Mouse (Mus musculus): ENCODE results near the gene Ly6g6d. TPM values are rescaled to one million over a fixed set of nuclear protein-coding genes. Genes with fewer than 3 reads are reported as not detected.
"Not testable (repeated sequence)": the region's sequence is repeated elsewhere in the genome, so short reads cannot be mapped to it uniquely, and the experiment has no call there.

Ly6g6d gene
- polyA plus RNA-seq, 2 experiments from 2014 or later: not detected

DNA sequence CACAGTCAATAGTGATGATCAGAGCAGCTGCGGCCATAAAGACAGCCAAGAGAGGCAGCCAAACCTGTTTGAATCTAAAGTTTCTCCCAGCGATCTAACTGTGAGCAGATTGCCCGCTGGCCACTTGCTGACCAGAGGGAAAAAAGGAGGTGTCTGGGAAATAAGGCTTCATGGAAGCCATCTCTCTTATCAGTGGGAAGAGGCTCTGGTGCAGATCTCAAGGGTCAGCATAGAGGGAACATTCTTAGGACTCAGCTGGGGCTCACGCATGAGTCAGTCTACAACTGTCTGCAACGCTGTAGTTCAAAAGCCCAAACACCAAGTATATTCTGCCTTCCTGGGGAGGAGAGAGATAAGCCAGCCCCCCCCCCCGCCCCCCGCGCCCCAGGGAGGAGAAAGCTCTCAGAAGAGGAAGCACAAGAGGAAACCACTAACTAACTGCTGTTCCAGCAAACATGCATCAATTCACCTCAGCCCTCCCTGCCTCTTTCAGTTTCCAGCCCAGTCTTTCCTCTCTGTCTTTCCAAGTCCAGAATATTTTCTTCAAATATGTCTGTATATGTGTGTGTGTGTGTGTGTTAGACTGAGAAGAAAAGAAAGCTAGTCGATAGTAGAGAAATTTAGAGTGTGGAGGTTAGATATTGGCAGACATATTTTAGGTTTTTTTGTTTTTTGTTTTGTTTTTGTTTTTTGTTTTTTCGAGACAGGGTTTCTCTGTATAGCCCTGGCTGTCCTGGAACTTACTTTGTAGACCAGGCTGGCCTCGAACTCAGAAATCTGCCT lies 29.5 kb downstream of the Ly6g6d start:
- ATAC-seq: peak; percentile 11

DNA sequence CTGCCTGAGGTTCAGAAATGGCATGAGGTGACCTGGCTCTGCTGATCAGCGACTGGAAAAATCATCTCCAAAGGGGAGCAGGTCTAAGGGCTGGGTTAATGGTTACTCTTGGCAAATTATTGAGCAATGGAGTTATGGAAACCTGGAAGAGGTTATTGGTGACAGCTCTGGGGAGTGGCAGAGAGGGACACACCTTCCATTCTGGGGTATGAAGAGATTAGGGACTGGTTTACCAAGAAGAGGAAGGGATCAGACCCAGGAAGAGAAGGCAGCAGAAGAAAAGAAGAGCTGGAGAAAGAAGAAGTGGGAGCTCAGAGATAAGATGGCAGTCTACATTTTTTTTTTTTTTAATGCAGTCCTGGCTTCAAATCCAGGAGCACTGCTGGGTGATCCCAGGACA lies 30.2 kb downstream of the Ly6g6d start:
- no peak for ATAC-seq

DNA sequence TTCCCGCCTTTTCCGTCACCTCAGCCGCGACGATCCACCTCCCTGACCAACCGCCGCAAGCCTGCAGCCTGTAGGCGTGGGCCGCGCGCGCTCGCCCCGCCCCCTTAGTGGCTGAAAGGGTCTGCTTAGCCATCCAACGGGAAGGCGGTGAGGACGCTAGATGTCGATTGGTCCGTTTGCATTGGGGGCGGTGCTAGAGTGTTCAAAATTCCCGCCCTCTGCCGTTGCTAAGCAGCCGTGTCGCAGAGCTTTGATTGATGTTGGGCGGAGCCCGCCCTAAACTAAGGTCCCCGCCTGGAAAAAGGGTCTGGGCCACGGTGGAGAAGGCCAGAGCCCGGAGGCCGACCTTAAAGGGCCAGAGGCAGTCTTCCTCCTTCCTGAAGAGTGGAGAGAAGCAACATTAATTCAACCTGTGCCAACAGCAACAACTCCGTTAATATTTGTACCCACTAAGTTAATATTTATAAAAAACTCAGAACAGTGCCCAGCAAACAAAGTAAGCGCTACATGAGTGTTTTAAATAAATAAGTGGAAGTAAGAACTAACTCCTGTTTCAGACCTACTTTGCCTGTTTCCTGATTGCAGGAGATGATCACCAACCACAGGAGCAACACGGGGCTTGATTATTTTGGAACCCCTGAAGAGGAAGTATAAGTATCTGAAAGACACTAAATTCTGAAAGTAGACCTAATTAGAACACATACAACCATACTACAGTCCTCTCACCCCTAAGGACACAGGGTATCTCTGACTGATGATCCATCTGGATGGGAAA lies 31.0 kb downstream of the Ly6g6d start, which contains the start of gene Msh5:
Gene Msh5 (minus strand): TSS at position 65 of the 775 bp plus-strand sequence.
- ATAC-seq: peak; percentile 87

DNA sequence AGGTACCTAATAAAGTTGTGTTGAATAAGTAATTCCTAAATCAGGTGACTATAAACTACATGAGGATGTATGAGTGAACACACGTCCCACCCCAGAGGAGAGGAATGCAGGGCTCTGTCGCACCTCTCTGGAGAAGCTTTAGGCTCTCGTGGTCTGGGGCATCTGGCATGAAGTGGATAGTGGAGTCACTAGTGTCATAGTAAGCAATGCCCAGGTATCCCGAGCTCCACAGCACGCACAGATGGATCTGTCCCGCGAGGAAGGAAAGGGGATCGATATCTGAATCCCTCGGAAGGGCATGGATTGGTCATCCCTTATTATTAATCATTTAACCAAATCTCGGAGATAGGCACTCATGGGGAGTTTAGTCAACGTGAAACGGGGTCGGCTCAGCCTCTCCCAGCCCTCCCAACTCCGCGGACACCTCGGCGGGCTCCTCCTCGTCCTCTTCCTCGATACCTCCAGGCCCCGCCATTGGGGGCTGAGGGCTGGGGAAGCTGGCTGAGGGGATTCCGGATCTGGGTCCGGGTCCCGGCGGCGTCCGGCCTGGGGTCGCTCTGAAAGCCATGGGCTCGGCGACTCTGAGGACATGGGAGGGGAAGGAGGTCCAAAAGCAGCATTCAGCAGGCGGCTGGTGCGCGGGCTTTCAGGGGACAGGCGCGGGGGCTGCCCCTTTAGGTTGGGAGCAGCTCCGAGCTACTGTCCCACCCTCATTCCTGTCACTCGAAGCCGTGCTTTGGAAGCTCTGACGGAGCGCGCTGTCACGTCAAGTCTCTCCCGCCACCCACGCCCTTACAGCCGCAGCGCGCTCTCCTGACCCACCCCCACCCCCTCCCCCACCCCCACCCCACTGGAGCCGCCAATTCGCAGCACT lies 31.8 kb downstream of the Ly6g6d start:
- no peak for ATAC-seq

DNA sequence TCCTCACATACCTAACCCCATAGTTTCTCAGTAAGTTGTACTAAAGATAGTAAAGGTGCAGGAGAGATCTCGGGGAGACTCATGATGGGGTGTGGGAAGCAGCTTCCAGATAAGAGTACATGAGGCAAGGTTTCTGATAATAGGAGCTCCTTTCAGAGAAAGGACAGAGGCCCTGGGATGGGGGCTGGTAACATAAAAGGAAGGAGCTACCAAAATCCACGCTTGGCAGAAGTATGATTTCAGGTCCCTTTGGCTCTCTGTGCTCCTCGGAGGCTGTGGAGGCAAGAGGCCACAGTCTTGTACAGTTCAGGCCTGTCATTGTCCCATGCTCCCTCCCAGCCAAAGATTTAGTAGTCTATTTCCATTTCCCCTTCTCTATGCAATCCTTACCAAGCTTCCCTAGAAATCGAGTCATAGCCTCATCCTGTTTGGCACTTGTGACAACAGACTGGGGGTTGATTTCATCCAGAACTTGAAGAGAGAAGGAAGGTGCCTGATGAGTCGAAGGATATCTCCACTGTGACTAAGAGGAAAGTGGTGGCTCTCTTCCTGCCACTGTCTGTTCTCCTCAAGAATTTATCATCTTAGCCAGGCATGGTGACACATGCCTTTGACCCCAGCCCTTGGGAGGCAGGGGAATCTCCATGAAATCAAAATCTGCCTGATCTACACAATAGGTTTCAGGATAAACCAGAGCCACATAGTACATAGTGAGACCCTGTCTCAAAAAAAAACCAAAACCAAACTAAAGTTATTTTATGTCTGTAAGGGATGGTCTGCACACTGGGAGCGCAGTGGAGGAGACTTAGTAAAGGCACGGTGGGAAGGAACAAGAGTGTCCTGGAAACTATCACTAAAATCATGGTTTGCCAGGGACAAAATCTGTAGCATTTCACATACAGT lies 32.7 kb downstream of the Ly6g6d start:
- no peak for ATAC-seq

DNA sequence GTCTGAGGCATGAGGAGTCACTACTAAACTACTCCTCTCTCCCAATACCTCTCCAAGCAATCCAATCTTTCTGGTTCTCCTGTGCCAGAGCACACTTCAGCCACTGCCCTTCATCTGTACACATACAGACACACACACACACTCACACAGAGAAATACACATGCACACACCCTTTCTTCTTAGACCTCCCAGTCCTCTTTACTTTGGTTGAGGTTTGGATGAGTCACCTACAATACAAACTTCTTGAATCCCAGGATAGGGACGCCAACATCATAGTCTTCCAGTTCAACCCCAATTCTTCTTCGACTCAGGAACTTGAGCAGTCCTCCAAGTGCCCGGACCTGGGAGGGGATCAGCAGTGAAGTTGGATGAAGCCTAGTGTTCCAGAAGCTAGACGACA lies 34.1 kb downstream of the Ly6g6d start:
- ATAC-seq: no peak

DNA sequence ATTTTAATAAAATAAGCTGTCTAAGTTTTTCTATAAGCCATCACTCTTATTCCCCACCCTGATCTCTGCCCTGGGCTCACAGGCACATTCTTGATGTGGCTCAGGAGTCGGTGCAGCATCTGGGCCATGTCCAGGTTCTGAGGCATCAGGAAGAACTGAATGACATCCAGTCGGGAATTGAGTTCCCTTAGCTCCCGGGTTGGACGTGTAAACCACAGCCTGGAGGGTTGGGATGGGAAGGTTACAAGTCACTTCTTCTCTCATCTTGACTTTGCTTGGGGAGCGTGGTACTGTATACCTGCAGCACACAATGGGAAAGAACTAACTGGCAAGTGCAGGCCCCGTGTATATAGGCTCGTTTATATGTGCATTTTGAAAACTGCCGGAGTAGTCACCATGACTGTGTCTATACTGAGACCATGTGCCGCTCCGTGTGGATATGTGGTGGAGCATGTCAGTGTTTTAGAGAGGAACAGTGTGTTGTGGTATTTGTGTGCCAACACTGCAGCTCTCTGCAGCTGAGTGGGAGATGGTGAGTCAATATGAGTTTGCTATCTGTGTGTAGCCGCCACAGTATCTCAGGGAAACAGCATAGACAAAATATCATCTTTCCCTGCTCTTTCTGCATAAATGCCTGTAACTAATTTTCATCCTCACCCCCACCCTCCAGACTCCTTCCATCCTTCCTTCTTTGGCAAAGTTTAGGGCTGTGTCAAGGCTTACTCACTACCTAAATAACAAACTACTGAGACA lies 38.6 kb downstream of the Ly6g6d start:
- no peak for ATAC-seq

DNA sequence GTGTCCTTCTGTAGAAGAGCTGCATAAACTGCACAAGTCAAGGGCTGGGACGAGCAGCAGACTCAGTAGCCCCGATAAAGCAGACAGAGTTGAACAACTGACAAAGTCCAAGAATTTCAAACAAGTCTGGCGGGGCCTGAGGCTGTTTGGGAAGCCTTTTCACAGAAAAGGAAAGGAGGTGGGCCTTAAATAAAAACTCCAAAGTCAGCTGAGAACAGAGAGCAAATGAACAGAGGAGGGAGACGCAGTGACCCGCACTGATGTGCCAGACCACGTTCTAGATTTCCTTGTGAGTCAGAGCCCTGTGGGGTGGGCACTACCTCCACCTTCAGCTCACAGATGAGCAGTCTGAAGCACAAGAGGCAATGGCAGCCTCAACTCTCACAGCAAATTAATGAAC lies 43.0 kb downstream of the Ly6g6d start:
- no peak for ATAC-seq

DNA sequence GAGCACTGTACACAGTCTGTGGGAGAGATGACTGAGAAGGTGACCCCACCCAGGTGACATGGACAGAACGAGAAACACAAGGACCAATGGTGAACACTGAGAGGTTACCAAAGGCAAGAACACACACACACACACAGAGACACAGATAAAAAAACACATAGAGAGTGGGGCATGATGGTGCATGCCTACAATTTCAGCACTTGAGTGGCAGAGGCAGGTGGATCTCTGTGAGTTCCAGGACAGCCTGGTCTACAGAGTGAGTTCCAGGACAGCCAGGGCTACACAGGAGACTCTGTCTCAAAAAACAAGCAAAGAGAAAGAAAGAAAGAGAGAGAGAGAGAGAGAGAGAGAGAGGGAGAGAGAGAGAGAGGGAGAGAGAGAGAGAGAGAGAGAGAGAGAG lies 44.2 kb downstream of the Ly6g6d start:
- ATAC-seq: not testable (repeated sequence)

- ATAC-seq: no peak
Measured at GRCm38 (mm10) chr17:35032323-35032870, 45.5 kb downstream of the Ly6g6d start.

- ATAC-seq: no peak
Measured at GRCm38 (mm10) chr17:35031880-35032279, 46.0 kb downstream of the Ly6g6d start.

- ATAC-seq: no peak
Measured at GRCm38 (mm10) chr17:35031272-35031671, 46.6 kb downstream of the Ly6g6d start.

GRCm38 (mm10) chr17:35029691-35030532 lies 48.0 kb downstream of the Ly6g6d start:
- no peak for ATAC-seq

GRCm38 (mm10) chr17:35028315-35028714 lies 49.5 kb downstream of the Ly6g6d start:
- ATAC-seq: no peak

- peak; percentile 58 for ATAC-seq
Measured at GRCm38 (mm10) chr17:35027277-35028068, 50.4 kb downstream of the Ly6g6d start, which contains the start of gene Sapcd1. Gene Sapcd1 (minus strand): TSS chr17:35028016.

DNA sequence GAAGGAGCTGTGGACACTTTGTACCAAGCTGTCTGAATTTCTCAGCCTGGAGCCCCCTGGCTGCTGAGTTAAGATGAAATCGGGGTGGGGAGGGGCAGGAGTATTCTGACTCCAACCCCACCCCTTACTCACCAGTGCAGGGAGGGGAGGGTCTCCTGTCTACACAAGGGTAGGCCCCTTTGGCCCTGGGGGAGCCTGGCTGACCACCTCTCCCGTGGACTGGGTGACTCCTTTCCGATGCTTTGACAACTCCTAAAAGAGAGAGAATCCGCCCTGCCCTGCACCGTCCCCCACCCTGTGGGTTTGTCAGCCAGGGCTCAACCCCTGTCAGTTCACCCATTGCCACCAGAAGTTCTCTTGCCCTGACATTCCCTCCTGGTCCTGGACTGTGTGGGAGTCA lies 51.7 kb downstream of the Ly6g6d start:
- ATAC-seq: no peak

- no peak for ATAC-seq
Measured at GRCm38 (mm10) chr17:35024691-35025488, 53.0 kb downstream of the Ly6g6d start.

DNA sequence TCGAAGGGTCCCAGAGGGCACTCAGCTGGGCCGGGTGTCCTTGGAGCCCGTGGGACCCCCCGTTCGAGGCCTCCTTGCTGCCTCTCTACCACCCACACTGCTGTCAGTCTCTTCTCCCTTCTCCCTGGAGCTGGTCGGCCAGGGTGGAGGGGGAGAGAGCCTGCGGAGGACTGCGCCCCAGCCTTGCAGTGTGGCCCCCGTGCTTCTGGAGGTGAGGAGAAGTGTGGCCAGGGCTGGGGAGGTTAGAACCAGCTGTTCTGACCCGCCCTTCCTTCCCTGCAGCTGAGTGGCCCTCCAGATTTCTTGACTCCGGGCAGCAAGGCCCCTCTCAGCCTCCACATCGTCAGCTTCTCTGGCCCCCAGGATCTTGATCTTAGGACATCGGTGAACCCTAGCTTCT lies 53.6 kb downstream of the Ly6g6d start:
- no peak for ATAC-seq

Data from CD4-positive, CD25-positive, alpha-beta regulatory T cell, adult 4 months (primary cell).